ENCODE assay signal across 27 mouse cellular contexts in genomic region chr6:5163507-5164144, GRCm38 (mm10). TPM values are rescaled to one million over a fixed set of nuclear protein-coding genes. Genes with fewer than 3 reads are reported as not detected.
A peak's percentile ranks its signal among the peaks of the same experiment; 100 is the strongest.
DNase-seq lines count a peak whose midpoint lies in the region; ATAC-seq and TF ChIP-seq lines count a peak whose summit lies in the region.
"Had no signal": no experiment of that assay in that cellular context is flagged by ENCODE, and none has a peak within 500 bp of the region (broad histone marks: within the 10 kb centered on the region; RNA-seq: fewer than 3 reads in every experiment).

No protein-coding gene starts in this region.

- no peak overlapping the region for H3K9ac ChIP-seq in forebrain, embryonic 11.5 days (ENCODE audit: low read length)
- no peak overlapping the region for H3K9ac ChIP-seq in heart, embryonic 13.5 days
- no peak overlapping the region for H3K9ac ChIP-seq in liver, embryonic 11.5 days (ENCODE audit: low read depth, low read length)
- no peak overlapping the region for H3K9ac ChIP-seq in liver, postnatal 0 days (replicated peaks)
- no peak overlapping the region for H3K9ac ChIP-seq in liver, embryonic 14.5 days (replicated peaks)
- H3K9ac ChIP-seq: embryonic facial prominence, embryonic 12.5 days; hindbrain, embryonic 13.5 days; limb, embryonic 13.5 days; lung, embryonic 14.5 days had no signal

- H3K4me2 ChIP-seq in forebrain, embryonic 11.5 days (ENCODE audit: low read depth, low read length, severe bottlenecking): no peak overlapping the region
- H3K4me2 ChIP-seq in heart, embryonic 13.5 days: 0 out of 2 replicates have a peak overlapping the region, but pooled peaks have one; percentile 13
- no peak overlapping the region for H3K4me2 ChIP-seq in liver, embryonic 11.5 days
- no peak overlapping the region for H3K4me2 ChIP-seq in liver, postnatal 0 days (ENCODE audit: low read depth, low read length)
- no peak overlapping the region for H3K4me2 ChIP-seq in liver, embryonic 14.5 days (ENCODE audit: low read depth)
- H3K4me2 ChIP-seq: embryonic facial prominence, embryonic 12.5 days; hindbrain, embryonic 13.5 days; limb, embryonic 13.5 days; lung, embryonic 14.5 days had no signal

- H3K27ac ChIP-seq in forebrain, embryonic 10.5 days: 0 out of 2 replicates have a peak overlapping the region, but pooled peaks have one; percentile 8
- no peak overlapping the region for H3K27ac ChIP-seq in forebrain, embryonic 11.5 days (ENCODE audit: low read depth, low read length)
- H3K27ac ChIP-seq in heart, embryonic 13.5 days (replicated peaks): peak overlapping the region; percentile 61
- peak overlapping the region; percentile 19; the same call in 1 of the 2 replicates for H3K27ac ChIP-seq in liver, embryonic 11.5 days (ENCODE audit: low read depth, low read length)
- H3K27ac ChIP-seq in liver, postnatal 0 days (ENCODE audit: low read depth): no peak overlapping the region
- no peak overlapping the region for H3K27ac ChIP-seq in liver, embryonic 14.5 days
- H3K27ac ChIP-seq: embryonic facial prominence, embryonic 12.5 days; gastrocnemius, adult 2 months; hindbrain, embryonic 13.5 days; limb, embryonic 13.5 days had no signal

- no peaks in the 10 kb centered on the region for H3K27me3 ChIP-seq in forebrain, embryonic 10.5 days (ENCODE audit: poor library complexity, severe bottlenecking)
- no peaks in the 10 kb centered on the region for H3K27me3 ChIP-seq in forebrain, embryonic 11.5 days (ENCODE audit: control insufficient read depth, insufficient read depth, low read length)
- no peaks in the 10 kb centered on the region for H3K27me3 ChIP-seq in heart, embryonic 13.5 days (replicated peaks)
- H3K27me3 ChIP-seq in liver, embryonic 11.5 days (replicated peaks; ENCODE audit: control insufficient read depth, insufficient read depth, low read length): no peaks in the 10 kb centered on the region
- no peaks in the 10 kb centered on the region for H3K27me3 ChIP-seq in liver, postnatal 0 days (ENCODE audit: insufficient read depth, low read length)
- no peaks in the 10 kb centered on the region for H3K27me3 ChIP-seq in liver, embryonic 14.5 days (ENCODE audit: control insufficient read depth, insufficient read depth, low read length)
- H3K27me3 ChIP-seq: embryonic facial prominence, embryonic 12.5 days; hindbrain, embryonic 13.5 days; limb, embryonic 13.5 days had no signal

- H3K9me3 ChIP-seq in forebrain, embryonic 10.5 days: no peaks in the 10 kb centered on the region
- no peaks in the 10 kb centered on the region for H3K9me3 ChIP-seq in forebrain, embryonic 11.5 days (ENCODE audit: control insufficient read depth, low read length)
- H3K9me3 ChIP-seq in heart, embryonic 13.5 days: no peaks in the 10 kb centered on the region
- H3K9me3 ChIP-seq in liver, embryonic 11.5 days (ENCODE audit: control insufficient read depth, low read length): no peaks in the 10 kb centered on the region
- H3K9me3 ChIP-seq in liver, postnatal 0 days (ENCODE audit: low read length): no peaks in the 10 kb centered on the region
- H3K9me3 ChIP-seq in liver, embryonic 14.5 days (ENCODE audit: control insufficient read depth, low read length): no peaks in the 10 kb centered on the region
- H3K9me3 ChIP-seq: embryonic facial prominence, embryonic 12.5 days; hindbrain, embryonic 13.5 days; limb, embryonic 13.5 days had no signal

- no peak for ATAC-seq in forebrain, embryonic 11.5 days (replicated peaks; ENCODE audit: low FRiP score)
- no peak for ATAC-seq in heart, embryonic 13.5 days (ENCODE audit: extremely low read depth, insufficient number of reproducible peaks, low FRiP score, low TSS enrichment)
- 0 out of 2 replicates have a peak, but pooled peaks have one; percentile 49 for ATAC-seq in liver, embryonic 11.5 days (replicated peaks; ENCODE audit: low FRiP score)
- ATAC-seq in liver, postnatal 0 days: no peak
- peak; percentile 61 for ATAC-seq in liver, embryonic 14.5 days (ENCODE audit: insufficient read depth)
- ATAC-seq: inflammation-experienced regulatory T-cells, adult 6 months had no signal

- H3K4me3 ChIP-seq in forebrain, embryonic 10.5 days: no peak overlapping the region
- H3K4me3 ChIP-seq in forebrain, embryonic 11.5 days (ENCODE audit: low read depth, low read length): no peak overlapping the region
- H3K4me3 ChIP-seq in heart, embryonic 13.5 days: no peak overlapping the region
- no peak overlapping the region for H3K4me3 ChIP-seq in liver, embryonic 11.5 days (ENCODE audit: low read depth, low read length)
- H3K4me3 ChIP-seq in liver, postnatal 0 days (ENCODE audit: low read depth, low read length): no peak overlapping the region
- no peak overlapping the region for H3K4me3 ChIP-seq in liver, embryonic 14.5 days (ENCODE audit: insufficient read depth in 1 of 2, low read depth in 2 of 2, low read length in 2 of 2)
- H3K4me3 ChIP-seq: embryonic facial prominence, embryonic 12.5 days; gastrocnemius, adult 2 months; hindbrain, embryonic 13.5 days; limb, embryonic 13.5 days had no signal

- peaks cover 15% of the 10 kb centered on the region for H3K36me3 ChIP-seq in forebrain, embryonic 10.5 days (replicated peaks)
- H3K36me3 ChIP-seq in forebrain, embryonic 11.5 days (ENCODE audit: control insufficient read depth, insufficient read depth, low read length): no peaks in the 10 kb centered on the region
- peaks cover 22% of the 10 kb centered on the region for H3K36me3 ChIP-seq in heart, embryonic 13.5 days
- peaks cover 4% of the 10 kb centered on the region; the same call in 1 of the 2 replicates for H3K36me3 ChIP-seq in liver, embryonic 11.5 days (ENCODE audit: control insufficient read depth, insufficient read depth, low read length)
- H3K36me3 ChIP-seq in liver, postnatal 0 days (replicated peaks; ENCODE audit: insufficient read depth, low read length): no peaks in the 10 kb centered on the region
- H3K36me3 ChIP-seq in liver, embryonic 14.5 days (replicated peaks; ENCODE audit: control insufficient read depth, insufficient read depth, low read depth): no peaks in the 10 kb centered on the region

- H3K4me1 ChIP-seq in forebrain, embryonic 10.5 days: peaks cover 27% of the 10 kb centered on the region
- 0 out of 2 replicates have a peak, but pooled peaks cover 5% of the 10 kb centered on the region for H3K4me1 ChIP-seq in forebrain, embryonic 11.5 days (replicated peaks; ENCODE audit: control insufficient read depth, insufficient read depth, low read length)
- peaks cover 7% of the 10 kb centered on the region for H3K4me1 ChIP-seq in heart, embryonic 13.5 days
- H3K4me1 ChIP-seq in liver, embryonic 11.5 days (replicated peaks; ENCODE audit: control insufficient read depth, insufficient read depth, low read length): peaks cover 33% of the 10 kb centered on the region
- peaks cover 21% of the 10 kb centered on the region; the same call in 1 of the 2 replicates for H3K4me1 ChIP-seq in liver, postnatal 0 days (ENCODE audit: insufficient read depth)
- H3K4me1 ChIP-seq in liver, embryonic 14.5 days (replicated peaks; ENCODE audit: control insufficient read depth in 2 of 2, insufficient read depth in 2 of 2, low read length in 1 of 2): peaks cover 25 to 39% of the 10 kb centered on the region in 2 experiments
- H3K4me1 ChIP-seq: embryonic facial prominence, embryonic 12.5 days had no signal

- no peak for TF ChIP-seq EP300 in liver, postnatal 0 days (IDR thresholded peaks at IDR 0.05; ENCODE audit: low read depth)
- no peak for TF ChIP-seq EP300 in liver, embryonic 14.5 days (IDR thresholded peaks at IDR 0.05; ENCODE audit: low read depth)

- TF ChIP-seq CTCF in liver, postnatal 0 days (IDR thresholded peaks at IDR 0.05; ENCODE audit: low read depth): no peak
- TF ChIP-seq CTCF in liver, embryonic 14.5 days (IDR thresholded peaks at IDR 0.05; ENCODE audit: low read depth): no peak

- 96% methylated on average over 14 of the region's 14 CpGs for WGBS in forebrain, embryonic 10.5 days
- WGBS in forebrain, embryonic 11.5 days: 97% methylated on average over 13 of the region's 14 CpGs
- 88% methylated on average over 10 of the region's 14 CpGs for WGBS in heart, embryonic 13.5 days
- 81% methylated on average over 14 of the region's 14 CpGs for WGBS in liver, embryonic 11.5 days
- WGBS in liver, postnatal 0 days (ENCODE audit: insufficient replicate concordance): 89% methylated on average over 14 of the region's 14 CpGs
- 76% methylated on average over 14 of the region's 14 CpGs for WGBS in liver, embryonic 14.5 days (ENCODE audit: insufficient replicate concordance)

- DNase-seq in forebrain, embryonic 10.5 days (ENCODE audit: extremely low spot score, low spot score): no peak
- no peak for DNase-seq in forebrain, embryonic 11.5 days (ENCODE audit: low spot score)
- no peak for DNase-seq in heart, postnatal 4 days
- no peak for DNase-seq in liver, embryonic 11.5 days (ENCODE audit: low spot score)
- no peak for DNase-seq in liver, postnatal 0 days
- no peak for DNase-seq in liver, embryonic 14.5 days (ENCODE audit: low read depth in 3 of 3, low spot score in 3 of 3)
- no peak for DNase-seq in embryo, embryonic 9.5 days (ENCODE audit: extremely low spot score)
- DNase-seq: adrenal gland, adult 8-10 months; cerebellum, adult 11-12 months; cerebellum, postnatal 10 days; gastrocnemius, adult 2 months; kidney, adult 18-20 months; kidney, postnatal 4 days; lung, embryonic 14.5 days; midbrain, embryonic 14.5 days; thymus, adult 18-20 months; thymus, postnatal 4 days had no signal

RNA-seq across cellular contexts. Expression of gene Pon1, which starts 30.1 kb away (rescaled TPM):
- polyA plus RNA-seq in forebrain, embryonic 10.5 days (2016; fragmentation: Nextera tagmentation; extraction: Ambion mirVana): 0.21 and 0.34 TPM in 2 replicates
- polyA plus RNA-seq in forebrain, embryonic 11.5 days (2014; fragmentation: Nextera tagmentation; extraction: Ambion mirVana): 0.21 TPM in 1 of 2 replicates, not detected in the other
- 0.31 TPM in 1 of 2 replicates, not detected in the other for polyA plus RNA-seq in heart, embryonic 13.5 days (2015; fragmentation: Nextera tagmentation; extraction: Ambion mirVana)
- not detected for total RNA-seq in heart, postnatal 4 days (2021)
- polyA plus RNA-seq in liver, embryonic 11.5 days (2014; fragmentation: Nextera tagmentation; extraction: Ambion mirVana): 0.75 and 1.5 TPM in 2 replicates
- polyA plus RNA-seq in liver, postnatal 0 days (2015; fragmentation: Nextera tagmentation; extraction: Ambion mirVana): 503 and 548 TPM in 2 replicates
- 1.9 and 2.0 TPM in 2 replicates for polyA plus RNA-seq in liver, embryonic 14.5 days (2012; rRNA removed)
- 2.8 and 4.4 TPM in 2 replicates for polyA plus RNA-seq in liver, embryonic 14.5 days (2014; fragmentation: Nextera tagmentation; extraction: Ambion mirVana)
- total RNA-seq: left cerebral cortex, postnatal 14 days; megakaryocyte, adult 5-6 weeks had no signal
- polyA plus RNA-seq: cortical plate, adult 2 months; inflammation-experienced regulatory T-cells, adult 6 months; limb, embryonic 13.5 days; lung, embryonic 14.5 days; midbrain, embryonic 14.5 days; neural tube, embryonic 11.5 days; small intestine, adult 2 months had no signal

Comparison
In these comparisons a context has a peak if more than half of its experiments do, and no peak if none do; other contexts are left out.
1. H3K27ac ChIP-seq: peak in forebrain, embryonic 10.5 days (single experiment), heart, embryonic 13.5 days (single experiment) and liver, embryonic 11.5 days (single experiment); none in forebrain, embryonic 11.5 days (single experiment), liver, postnatal 0 days (single experiment) and liver, embryonic 14.5 days (single experiment).
2. ATAC-seq: peak in liver, embryonic 11.5 days (single experiment) and liver, embryonic 14.5 days (single experiment); none in forebrain, embryonic 11.5 days (single experiment), heart, embryonic 13.5 days (single experiment) and liver, postnatal 0 days (single experiment).
3. RNA of gene Pon1, which starts 30.1 kb away (polyA plus RNA-seq): 503 to 548 TPM in liver, postnatal 0 days; 1.9 to 4.4 TPM in liver, embryonic 14.5 days, 0.75 to 1.5 TPM in liver, embryonic 11.5 days, 0.21 TPM in forebrain, embryonic 11.5 days, 0.21 to 0.34 TPM in forebrain, embryonic 10.5 days and 0.31 TPM in heart, embryonic 13.5 days; every median in the first group is over 10 times any median in the second.